Mouse (Mus musculus) layer of hippocampus, postnatal 36 days (tissue): ENCODE measurements around the gene Usp13. TPM values are rescaled to one million over a fixed set of nuclear protein-coding genes. Genes with fewer than 3 reads are reported as not detected.

Source experiments
- DNase-seq, 2 experiments: peaks; one replicate each; pipeline ENCODE4 v3.0.0; 2022
- total RNA-seq, 2 experiments: library from RNA; stranded (reverse); gene quantifications; 2 replicates each; pipeline ENCODE4 v1.2.3; 2021

Gene Usp13
- 10 to 100 TPM; 17.7 to 21.3 TPM for total RNA-seq

DNA sequence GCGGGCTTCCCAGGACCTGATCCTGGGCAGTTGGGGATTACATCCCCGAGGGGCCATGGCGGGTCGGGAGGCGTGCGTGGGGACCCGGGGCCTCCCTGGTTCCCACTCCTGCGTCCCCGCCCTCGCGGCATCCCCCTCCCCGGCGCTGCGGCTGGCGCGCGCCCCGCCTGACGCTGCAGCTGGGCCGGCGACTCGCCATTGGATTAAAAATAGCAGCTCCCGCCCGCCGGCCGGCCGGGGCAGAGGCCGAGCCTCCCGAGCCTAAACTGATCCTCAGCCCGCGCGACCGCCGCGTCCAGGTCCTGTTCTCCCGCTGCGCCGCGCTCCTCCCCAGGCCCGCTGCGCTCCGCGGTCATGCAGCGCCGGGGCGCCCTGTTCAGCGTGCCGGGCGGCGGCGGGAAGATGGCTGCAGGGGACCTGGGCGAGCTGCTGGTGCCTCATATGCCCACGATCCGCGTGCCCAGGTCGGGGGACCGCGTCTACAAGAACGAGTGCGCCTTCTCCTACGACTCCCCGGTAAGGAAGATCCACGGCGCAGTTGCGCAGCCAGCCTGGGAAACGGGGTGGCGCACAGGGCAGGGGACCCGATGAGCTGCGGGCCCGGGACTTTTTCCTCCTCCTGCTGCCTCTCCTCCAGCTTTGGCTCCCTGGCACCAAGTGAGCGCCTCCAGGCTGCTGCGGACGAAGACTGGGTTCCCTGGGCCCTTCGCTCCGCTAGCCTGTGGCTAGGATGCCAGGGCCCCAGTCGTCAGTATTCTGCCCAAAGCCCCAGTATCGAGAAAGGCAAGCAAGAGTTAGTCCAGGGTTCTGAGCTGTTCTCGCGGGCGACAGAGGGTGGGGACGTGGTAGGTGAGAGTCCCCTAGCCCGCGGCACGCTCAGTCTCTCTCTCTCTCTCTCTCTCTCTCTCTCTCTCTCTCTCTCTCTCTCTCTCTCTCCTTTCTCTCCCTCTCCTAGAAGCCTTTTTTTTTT, at the start of gene Usp13:
Usp13 (plus strand) TSS at position 190 of the 970 bp plus-strand sequence.
- DNase-seq: peak; percentile 68 to 70

GRCm38 (mm10) chr3:32770781-32771180, 46.6 kb upstream of the Usp13 start:
- no peak for DNase-seq

DNA sequence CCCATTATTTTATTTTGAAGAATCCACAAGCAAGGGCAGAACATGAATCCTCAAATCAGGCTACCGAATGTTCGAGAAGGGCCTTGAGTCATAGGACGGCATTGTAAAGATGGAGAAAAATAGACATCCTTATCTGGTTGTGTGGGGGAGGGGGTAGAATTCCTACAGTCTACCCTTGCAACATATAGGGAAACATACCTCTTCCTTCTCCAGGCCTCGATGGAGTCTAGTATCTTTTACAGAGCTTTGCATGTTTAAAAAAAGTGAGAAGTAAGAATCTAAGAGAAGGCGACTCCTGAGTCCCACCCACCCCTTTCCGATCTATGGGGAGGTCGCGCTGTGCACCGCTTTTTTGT, 367 bp upstream of the Usp13 start:
- DNase-seq: no peak

DNA sequence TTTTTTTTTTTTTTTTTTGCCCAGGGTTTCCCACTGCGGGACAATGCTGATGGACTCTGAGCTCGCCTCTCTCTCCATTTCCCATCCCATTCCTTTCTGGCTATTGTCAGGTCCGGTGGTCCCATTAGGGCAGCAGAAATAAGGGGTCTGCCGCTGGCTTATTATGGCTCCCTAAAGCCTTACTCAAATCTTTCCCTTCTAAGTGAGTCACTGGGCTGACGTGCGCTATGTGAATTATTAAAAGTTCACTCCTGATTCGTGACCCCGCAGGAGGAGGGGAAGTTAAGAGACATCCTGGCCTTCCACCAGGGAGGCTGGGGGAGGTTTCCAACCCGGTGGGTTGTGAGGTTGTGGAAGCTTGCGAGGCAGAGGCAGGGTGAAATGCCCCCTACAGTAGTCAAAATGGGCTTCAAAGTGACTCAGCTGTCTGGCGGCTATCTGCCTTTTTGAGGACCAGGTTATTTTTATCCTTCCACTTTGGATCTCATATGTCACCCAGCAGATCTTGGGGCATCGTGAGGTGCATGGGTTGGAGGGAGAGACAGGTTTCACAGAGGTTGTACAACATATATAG, 1.1 kb downstream of the Usp13 start:
- no peak for DNase-seq

GRCm38 (mm10) chr3:32822620-32823019, 5.3 kb downstream of the Usp13 start:
- DNase-seq: no peak

DNA sequence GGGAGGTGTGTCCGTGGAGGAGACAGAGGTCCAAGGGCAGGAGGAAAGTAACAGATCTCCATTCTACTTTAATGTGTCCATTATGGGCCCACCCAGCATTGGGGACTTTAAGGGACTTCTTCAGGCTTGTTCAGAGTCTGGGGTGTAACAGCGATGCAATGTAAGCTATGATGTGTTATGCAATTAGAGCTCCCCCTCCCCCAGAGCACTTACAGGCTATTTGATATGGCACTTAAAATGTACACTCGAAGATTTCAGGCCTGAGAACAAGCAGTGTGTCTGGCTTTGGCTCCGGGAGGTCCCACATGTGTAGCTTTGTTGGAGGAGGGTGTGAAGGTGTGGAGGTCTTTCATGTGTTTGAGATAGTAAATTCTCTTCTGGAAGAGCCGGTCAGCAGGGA, 7.6 kb downstream of the Usp13 start:
- no peak for DNase-seq

DNA sequence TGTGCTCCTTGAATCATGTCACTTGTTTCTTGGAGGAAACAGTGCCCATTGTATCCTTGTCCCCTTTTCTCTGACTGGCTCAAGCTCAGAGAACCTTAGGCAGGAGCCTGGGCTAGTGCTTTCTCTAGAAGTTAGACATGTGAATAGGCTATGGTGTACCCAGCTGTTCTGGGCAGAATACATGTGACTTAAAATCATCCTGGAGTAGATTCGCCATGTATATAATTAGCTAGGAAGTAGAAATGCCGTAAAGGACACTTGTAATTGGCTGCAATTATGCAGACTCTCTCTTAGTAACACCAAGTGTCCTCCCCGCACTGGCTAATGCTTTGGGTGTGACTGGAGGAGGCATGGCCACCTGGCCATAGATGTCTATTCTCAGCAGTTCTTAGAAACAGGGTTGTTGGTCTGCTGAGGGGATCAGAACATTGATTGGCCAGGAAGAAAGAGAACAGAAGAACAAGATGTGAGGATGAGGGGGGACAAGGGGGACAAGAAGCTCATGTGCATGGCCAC, 8.7 kb downstream of the Usp13 start:
- DNase-seq: no peak

DNA sequence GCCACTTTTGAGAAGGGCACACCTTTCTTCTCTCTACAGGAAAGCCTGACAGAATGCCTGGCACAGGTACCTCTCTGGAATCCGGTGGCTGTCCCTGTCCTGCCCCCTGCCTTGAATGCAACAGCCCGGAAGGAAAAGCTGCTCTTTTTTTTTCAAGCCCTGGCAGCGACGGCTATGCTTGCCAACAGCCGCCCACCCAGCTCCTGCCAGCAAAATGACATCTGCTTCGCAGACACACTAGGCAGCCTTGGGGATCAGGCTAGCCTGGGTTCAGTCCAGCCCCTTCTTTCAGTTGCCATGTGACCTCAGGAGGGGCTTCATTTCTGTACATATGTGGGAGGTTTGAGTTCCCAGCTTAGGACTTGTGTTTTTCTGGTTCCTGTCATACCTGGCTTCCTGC, 9.4 kb downstream of the Usp13 start:
- DNase-seq: peak; percentile 53 to 73

- no peak for DNase-seq
Observed at GRCm38 (mm10) chr3:32833871-32834270, 16.5 kb downstream of the Usp13 start.

GRCm38 (mm10) chr3:32837847-32838246, 20.5 kb downstream of the Usp13 start:
- DNase-seq: no peak

- no peak for DNase-seq
Observed at GRCm38 (mm10) chr3:32856362-32857107, 39.2 kb downstream of the Usp13 start.

- no peak for DNase-seq
Observed at GRCm38 (mm10) chr3:32871081-32871480, 53.7 kb downstream of the Usp13 start.

DNA sequence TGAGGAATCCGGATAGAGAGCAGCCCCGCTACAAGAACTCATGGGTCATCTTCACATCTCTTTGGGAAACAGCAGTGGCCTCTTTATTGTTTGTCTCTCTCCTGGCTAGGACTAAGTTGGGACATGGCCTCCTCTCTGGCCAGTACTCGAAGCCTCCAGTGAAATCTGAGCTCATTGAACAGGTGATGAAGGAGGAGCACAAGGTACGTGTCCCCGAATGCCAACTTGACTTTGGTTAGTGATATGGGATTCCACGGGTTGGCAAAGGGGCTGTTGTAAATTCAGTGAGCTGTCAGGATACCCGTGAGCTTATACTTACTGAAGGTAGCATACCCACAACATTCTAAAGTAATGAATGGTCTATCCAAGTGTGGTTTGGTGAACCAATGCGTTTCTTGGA, 69.0 kb downstream of the Usp13 start:
- DNase-seq: no peak

DNA sequence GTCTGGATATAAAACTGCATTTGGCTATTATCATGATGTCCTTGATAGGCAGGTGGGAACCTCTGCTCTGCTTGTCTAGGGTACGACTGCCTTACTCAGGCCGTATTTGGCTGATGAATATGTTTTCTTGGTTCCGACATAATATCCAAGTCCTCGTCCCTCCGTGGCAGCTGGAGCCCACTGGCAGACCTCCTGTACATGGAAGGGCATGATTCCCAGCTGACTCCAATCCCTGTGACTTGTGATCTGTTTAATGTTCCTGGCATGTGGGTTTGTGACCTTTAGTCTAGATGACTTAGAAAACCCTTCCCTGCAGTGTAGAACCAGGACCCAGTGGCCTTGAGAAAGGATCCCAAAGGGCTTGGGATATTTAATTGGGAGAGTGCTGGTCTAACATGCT, 71.5 kb downstream of the Usp13 start:
- no peak for DNase-seq

GRCm38 (mm10) chr3:32890174-32890573, 72.8 kb downstream of the Usp13 start:
- DNase-seq: no peak

DNA sequence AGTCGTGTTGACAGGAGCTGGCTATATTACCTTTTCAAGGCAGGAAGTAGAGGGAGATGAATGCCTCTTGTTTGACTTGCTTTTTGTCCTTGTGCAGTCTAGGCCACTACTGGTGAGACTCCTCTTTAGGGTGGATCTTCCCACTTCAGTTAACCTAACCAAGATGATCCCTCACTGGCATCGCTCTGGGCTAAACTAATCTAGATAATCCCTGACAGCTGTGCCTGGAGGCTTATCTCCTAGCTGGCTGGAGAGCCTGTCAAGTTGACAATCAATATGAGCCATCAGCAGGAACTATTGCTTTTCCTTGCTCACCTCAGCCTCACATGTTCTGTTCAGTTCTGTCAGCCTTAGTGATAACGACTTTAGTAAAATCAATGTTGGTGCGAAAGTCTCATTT, 86.1 kb downstream of the Usp13 start:
- DNase-seq: no peak

GRCm38 (mm10) chr3:32904599-32904998, 87.3 kb downstream of the Usp13 start:
- DNase-seq: no peak

DNA sequence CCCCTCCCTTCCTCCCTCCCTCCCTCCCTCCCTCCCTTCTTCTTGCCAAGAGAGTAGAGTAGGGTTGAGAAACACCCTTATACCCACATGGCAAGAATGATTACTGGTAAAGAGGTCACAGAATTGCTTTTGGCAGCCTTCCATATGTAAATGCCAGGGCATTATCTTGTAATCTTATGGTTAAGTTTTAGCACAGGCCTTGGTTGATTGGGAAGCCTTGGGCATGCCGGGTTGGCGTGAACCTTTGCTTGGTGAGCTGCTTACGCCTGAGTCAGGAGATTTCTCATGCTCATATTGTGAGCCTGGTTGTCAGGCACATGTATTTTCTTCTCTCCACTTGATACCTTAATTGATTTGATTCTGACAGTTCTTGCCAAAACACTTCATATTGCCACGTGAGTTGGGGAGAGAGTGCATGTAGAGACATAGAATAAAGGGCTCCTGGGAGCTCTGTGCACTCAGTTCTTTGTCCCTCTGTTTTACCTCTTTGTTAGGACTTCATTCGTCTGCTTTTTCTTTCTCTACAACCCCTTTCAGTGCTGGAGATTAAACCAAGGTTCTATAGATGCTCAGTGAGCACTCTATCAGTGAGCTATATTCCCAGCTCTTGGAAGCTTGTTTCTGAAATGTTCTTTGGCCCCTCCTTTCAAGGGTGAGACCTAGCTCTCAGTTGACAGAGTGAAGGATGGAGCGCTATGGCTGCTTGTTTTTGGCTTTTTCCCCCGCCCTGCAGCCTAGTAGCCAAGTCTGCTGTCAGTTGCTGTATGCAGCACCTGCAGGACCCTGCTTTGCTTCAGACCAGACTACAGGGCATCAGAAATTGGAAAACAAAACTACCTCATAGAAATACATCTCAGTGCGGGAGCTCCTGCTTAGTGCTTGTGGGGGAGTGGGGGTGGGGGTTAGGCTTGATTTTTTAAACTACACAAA, 88.8 kb downstream of the Usp13 start:
- no peak for DNase-seq

GRCm38 (mm10) chr3:32908400-32908799, 91.1 kb downstream of the Usp13 start:
- DNase-seq: no peak

GRCm38 (mm10) chr3:32910071-32910551, 92.8 kb downstream of the Usp13 start:
- peak; percentile 22 to 36 for DNase-seq

DNA sequence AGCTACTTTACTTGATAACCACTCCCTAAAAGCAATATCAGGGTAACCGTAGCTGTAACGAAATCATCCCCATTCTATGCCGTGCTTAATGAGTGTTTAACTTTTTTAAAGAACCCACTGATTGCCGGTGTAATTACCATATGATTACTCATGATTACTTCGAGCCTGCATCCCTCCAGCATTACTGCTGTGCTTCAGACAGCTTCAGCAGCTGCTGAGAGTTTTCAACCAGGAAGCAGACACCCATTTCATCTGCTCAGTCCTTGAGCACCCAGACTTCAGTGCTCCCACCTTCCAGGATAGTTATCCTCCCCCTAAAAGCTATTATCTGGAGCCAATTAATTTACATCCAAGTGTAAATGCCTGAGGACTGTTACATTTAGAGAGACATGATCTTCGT, 106.8 kb downstream of the Usp13 start:
- DNase-seq: no peak
